Mouse (Mus musculus) thymus, postnatal 25 days (tissue): ENCODE results near the gene Mtcl1.
A peak's percentile ranks its signal among the peaks of the same experiment; 100 is the strongest.

Experiments
- DNase-seq: peaks from one replicate; pipeline ENCODE4 v3.0.0; 2022

Mtcl1 gene

GRCm38 (mm10) chr17:66449460-66450341 is at the start of gene Mtcl1:
Mtcl1 (minus strand) TSS chr17:66449750.
- DNase-seq, result peak; percentile 46

GRCm38 (mm10) chr17:66498598-66498997 is 49.0 kb upstream of the Mtcl1 start:
- DNase-seq, result no peak

- no peak for DNase-seq
Observed at GRCm38 (mm10) chr17:66496589-66496988, 47.0 kb upstream of the Mtcl1 start.

DNA sequence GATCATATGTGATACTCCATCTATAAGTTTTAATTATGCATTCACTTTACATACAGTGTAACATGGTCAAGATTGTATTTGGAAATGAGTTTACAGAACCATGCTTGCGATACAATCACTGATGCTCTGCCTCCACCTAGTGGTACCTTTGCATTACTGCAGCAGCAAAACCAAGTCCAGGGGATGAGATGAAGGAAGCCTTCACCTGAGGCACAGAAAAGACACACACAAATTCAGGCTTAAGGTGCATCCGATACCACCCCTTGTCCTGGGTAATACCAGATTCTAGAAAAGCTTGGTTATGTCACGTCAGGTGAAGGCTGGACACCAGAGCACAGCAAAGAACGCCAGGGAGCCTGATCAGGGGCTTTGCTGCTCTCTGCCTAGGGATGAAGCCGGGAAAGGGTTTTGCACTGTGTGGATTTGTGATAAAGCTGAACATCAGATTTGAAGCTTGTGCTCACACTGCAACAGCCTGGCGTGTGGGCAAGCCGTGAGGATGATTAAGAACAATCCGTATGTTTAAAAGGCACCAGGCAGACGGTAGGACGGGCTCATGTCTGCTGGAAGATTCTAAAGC is 40.6 kb upstream of the Mtcl1 start:
- DNase-seq, result peak; percentile 49

DNA sequence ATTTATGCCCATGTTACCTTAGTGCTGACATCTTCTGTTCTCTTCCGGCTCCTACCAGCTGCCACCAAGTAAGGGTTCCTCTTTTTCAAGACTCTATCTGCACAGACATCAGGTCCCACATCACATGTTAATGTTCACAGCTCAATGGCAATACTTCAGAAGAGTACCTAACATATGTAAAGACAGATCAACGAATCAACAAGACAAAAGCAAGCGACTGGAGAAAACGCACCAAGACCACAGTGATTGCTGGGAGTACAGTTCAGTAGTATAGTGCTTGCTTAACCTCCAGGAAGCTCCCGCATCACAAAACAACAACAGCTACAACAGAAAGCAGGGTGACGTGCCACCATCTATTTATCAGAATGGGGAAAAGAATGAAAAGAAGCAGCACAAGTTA is 37.0 kb upstream of the Mtcl1 start:
- DNase-seq, result no peak

DNA sequence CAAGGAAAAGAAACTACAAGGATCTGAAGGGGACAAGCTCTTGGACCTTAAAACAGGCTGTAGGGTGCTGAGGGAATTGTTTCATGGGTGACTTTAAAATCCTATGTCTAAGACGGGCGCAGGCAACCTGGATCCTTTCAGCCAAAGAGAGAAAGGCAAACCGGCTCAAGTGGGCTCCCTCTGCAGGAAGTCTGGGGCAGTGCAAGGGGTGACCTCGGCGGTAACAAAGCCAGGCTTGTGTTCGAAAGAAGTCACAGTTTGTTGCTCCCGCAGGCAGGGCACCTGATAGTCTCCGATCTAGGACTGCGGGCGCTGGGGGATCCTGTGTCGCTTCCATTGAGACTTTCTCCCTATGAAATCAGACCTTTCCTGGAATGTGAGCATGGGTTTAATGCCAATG is 36.2 kb upstream of the Mtcl1 start:
- DNase-seq, result peak; percentile 58

GRCm38 (mm10) chr17:66484965-66485364 is 35.4 kb upstream of the Mtcl1 start:
- no peak for DNase-seq

- DNase-seq, result no peak
Observed at GRCm38 (mm10) chr17:66483651-66484454, 34.3 kb upstream of the Mtcl1 start.

DNA sequence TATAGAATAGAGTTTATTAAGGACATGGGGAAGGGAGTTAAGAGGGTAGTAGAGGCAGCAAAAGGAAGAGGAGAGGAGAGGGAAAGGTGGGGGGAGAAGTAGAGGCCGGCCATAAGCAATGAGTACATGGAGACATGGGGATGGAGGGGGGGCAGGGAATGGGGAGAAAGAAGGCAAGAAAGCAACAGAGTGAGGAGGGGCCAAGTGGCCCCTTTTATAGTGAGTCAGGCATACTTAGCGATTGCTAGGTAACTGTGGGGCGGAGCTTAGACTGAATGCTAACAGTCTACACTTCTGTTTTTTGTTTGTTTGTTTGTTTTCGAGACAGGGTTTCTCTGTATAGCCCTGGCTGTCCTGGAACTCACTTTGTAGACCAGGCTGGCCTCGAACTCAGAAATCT is 31.7 kb upstream of the Mtcl1 start:
- DNase-seq, result no peak

GRCm38 (mm10) chr17:66480491-66481278 is 31.1 kb upstream of the Mtcl1 start:
- DNase-seq, result no peak

- DNase-seq, result no peak
Observed at GRCm38 (mm10) chr17:66479813-66480490, 30.4 kb upstream of the Mtcl1 start.

GRCm38 (mm10) chr17:66479311-66479710 is 29.8 kb upstream of the Mtcl1 start:
- DNase-seq, result no peak

DNA sequence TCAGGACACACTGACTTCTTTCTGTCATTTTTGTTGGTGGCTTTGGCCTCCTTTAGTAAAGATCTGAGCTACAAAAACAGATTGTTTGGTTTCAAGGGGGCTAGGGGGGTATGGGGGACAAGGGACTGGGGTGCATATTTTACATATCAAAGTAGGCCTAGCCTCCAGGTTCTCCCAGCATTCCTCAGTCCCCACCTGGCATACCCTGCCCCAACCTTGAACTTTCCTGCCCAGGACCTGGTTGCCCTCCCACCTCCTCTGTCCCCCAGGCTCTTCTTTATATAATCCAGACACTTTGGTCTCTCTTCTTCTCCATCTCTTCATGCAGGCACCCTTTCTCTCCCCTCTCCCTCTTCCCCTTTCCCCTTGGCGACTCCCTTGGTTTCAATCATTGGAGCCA is 23.7 kb upstream of the Mtcl1 start:
- DNase-seq, result no peak

GRCm38 (mm10) chr17:66471775-66472174 is 22.2 kb upstream of the Mtcl1 start:
- no peak for DNase-seq

GRCm38 (mm10) chr17:66471252-66471651 is 21.7 kb upstream of the Mtcl1 start:
- no peak for DNase-seq

DNA sequence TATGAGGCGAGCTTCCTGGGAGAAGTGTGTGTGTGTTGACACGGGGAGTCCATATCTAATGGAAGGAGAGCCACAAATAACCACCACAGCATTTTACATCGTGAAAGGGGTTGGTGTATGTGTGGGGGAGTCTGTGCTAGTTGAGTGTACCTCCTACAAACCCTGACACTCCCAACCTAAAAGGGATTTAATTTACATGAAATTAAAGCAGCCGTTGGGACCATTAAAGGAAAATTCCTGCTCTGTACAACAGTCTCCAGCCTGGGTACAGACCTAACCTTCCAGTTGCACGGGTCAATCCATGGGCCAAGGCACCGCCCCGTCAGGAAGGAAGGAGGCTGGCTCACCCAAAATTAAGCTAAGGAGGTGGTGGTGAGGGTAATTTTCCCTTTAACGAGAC is 20.5 kb upstream of the Mtcl1 start:
- DNase-seq, result no peak

DNA sequence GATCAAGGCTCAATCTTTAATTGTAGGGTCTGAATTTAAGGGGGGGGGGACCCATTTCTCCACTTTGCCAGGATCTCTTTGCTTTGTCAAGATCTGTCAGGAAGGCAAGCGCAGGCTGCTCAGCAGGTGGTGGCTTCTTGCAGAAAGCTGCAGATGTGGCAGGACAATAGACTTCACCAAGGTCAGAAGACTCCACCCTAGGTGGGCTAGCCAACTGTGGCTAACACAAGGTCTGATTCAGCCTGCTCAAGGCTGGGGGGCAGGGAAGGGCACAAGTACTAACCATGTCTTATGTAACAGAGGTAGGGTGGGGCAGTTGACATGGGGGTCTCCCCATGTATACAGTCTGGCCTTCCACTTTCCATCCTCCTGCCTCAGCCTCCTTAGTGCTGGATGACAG is 7.7 kb upstream of the Mtcl1 start:
- no peak for DNase-seq

- peak; percentile 66 for DNase-seq
Observed at GRCm38 (mm10) chr17:66451143-66451542, 1.6 kb upstream of the Mtcl1 start.

- no peak for DNase-seq
Observed at GRCm38 (mm10) chr17:66450526-66451070, 1.0 kb upstream of the Mtcl1 start.

GRCm38 (mm10) chr17:66448421-66449405 is 837 bp downstream of the Mtcl1 start:
- peak; percentile 45 for DNase-seq

DNA sequence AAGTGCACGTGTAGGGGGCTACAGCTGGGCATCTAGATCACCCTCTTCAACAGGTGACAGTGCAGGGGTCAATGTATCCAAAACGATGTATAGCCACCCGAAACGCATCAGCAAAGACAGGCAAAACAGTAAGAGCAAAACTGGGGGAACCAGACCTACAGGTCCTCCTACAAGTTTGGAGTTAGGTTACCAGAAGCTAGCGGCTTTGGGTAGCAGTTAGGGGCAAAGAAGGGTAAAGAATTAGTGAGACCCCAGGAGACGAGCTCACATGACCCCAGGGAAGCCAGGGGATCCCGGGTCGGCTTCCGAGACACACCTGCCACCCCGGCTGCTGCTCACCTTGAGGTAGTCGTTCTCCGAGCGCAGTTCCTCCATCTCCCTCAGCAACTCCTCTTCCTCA is 1.6 kb downstream of the Mtcl1 start:
- no peak for DNase-seq
